Mouse (Mus musculus) hindlimb bud, embryonic 11.5 days (tissue): ENCODE measurements at regions not wholly inside any gene's neighbourhood (a gene's known extent, or its start where the extent isn't known, plus 50 kb on each side); places are given as distances from the start of the nearest gene placed in this dataset.

Source experiments
- DNase-seq: peaks from one replicate; pipeline ENCODE4 v3.0.0-alpha.2; 2012; ENCODE audit warnings: low read depth, low spot score; ENCODE audit errors: extremely low spot score

DNA sequence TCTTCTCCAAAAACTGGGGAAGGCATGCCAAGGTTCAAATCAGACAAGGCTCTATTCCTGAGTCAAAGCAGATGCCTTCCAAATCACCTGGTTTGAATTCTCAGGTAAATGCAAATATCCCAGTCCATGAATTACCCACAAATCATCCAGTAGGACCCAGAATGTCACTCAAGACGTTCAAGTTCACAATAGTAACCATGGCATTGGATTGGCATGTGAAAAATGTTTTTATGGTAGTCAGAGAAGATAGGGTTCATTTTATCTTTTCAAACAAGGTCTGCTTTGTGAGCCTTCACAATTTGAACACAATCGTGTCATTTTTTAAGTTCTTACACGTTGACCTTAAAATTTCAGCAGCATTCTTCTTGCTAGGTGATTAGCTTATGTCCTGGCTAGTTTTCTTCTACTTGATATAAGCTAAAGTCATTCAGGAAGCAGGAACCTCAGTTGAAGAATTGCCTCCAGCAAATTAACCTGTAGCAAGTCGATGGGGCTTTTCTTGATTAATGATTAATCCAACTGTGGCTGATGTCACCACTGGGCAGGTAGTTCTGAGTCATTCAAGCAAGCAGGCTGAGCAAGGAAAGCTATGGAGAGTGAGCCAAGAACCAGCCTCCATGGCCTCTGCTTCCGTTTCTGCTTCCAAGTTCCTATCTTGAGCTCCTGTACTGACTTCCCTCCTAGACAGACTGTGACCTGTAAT, 165.3 kb upstream of the Sox11 start:
- DNase-seq: no peak

DNA sequence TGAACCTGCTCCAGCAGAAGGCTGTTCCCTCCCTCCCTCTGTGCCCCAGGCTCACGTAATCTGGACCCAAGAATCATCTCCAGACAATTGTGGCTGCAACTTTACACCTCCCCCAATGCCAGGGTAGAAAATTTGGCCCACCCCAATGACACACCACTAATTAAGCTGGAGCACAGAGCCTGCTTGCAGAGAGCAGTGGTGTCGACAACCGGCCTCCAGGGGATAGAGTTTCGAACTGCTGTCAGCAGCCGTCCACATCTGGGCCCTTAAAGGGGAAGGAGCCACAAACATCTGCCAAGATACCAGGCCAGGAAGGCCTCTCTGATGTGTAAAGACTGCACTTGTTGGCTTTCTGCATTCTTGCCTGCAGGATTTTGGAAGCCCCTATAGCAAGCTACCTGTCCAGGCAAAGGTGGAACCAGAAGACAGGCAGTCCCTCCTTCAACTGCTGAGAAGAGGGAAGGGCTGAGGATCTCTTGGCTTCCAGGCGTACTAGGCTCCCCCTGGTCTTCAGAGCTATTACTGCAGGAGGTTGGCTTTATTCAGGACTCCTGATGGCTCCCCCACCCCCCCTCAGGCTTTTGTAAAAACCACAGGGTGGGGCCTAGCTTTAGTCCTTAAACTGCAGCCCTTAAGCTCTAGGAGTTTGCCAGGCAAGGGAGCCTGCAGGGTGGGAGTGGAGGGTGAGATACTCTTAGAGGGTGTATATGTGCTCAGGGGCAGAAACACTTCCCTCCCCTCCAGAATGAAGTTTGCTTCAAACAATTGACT, 160.5 kb upstream of the Sox11 start:
- DNase-seq: peak; percentile 26

DNA sequence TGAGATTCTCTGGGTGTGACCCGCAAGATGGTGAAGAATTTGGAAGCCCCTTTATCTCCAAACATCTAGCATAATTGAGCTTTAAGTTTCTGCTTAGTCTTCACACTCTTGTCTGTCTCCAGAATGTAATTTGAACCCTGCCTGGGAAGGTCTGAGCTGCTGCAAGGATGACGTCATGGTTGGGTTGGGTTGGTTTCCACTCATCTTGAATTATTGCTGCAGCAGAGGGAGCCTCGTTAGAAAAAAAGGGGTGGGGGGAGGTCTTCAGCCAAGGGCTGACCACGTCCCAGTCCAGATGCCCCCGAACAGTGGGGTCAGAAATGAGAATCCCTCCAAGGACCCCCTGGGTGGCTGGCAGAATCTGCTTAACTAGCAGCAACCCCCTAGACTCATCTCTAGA, 158.1 kb upstream of the Sox11 start:
- DNase-seq: no peak

DNA sequence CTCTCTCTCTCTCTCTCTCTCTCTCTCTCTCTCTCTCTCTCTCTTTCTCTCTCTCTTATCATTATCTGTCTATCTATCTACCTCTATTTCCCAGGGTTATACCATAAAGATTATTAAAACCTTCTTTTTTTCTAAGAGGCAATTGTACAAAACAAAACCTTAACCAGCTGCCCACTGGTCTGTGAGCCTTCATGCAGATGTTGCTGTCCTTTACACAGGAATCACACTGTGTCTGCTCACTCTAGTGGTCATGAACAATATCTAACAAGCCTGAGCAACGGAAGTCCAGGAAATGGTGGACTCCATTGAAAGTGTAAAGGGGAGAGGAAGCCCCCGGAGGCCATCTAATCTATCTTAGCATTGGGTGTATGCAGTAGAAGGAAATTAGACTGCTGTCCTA, 156.9 kb upstream of the Sox11 start:
- no peak for DNase-seq

DNA sequence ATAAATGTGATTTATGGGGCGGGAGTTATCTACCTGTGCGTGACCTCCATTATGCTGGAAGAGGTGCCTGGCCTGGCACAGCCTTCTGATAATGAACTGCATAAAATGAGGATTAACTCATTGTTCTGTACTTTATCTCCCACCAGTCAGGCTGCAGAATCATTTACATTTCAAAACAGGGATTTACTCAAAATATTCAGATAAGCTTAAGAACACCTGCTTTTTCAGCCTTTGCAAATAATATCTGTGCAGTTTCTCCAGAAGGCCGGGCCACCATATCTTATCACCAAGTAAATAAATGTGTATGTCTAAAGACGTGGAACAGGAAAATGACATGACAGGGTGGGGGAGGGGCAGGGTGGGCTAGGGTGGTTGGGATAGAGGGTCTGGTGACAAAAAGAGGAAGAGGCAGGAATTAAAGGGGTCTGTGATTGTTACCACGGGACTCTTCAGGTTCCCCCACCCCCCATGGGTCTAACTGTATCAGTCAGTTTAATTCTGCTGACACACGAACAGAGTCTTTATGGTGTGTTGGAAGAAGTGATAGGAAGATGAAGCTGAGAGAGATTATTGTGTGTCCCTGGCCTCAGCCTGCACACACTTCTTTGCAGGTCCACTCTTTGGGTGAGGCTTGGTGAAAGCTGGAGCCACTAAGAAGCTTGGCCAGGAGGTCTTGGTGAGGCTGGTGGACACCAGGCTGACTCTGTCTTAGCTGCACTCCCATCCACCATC, 154.6 kb upstream of the Sox11 start:
- DNase-seq: no peak

DNA sequence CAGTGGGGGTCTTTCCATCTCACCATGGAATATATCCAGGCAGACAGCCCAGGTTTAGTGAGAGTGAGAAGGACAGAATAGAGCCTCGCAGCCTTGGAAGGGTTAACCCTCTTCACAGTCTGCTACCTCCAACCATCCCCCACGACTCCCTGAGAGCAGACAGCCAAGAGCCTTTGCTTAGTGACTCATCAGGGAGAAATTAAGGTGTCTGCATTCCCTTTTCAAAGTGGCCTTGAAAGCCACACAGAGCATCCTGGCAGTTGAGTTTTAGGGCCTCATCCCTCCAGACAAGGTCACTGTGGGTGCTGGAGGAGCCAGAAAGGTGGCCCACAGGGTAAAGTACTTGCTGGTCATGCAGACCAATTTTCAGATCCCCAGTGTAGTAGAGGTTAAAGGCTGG, 149.9 kb upstream of the Sox11 start:
- no peak for DNase-seq

DNA sequence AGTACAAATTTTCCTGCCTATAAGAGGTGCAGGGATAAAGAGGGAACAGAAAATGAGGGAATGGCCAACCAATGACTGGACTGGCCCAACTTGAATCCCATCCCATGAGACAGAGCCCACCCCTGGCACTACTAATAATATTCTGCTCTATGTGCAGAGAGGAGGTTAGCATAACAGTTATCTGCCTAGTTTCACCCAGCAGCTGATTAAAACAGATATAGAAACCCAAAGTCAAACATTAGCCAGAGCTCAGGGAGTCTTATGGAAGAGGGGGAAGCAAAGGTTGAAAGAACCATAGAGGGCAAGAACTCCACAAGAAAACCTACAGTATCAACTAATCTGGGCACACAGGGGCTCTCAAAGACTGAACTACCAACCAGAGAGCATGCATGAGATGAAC, 138.9 kb upstream of the Sox11 start:
- DNase-seq: no peak

DNA sequence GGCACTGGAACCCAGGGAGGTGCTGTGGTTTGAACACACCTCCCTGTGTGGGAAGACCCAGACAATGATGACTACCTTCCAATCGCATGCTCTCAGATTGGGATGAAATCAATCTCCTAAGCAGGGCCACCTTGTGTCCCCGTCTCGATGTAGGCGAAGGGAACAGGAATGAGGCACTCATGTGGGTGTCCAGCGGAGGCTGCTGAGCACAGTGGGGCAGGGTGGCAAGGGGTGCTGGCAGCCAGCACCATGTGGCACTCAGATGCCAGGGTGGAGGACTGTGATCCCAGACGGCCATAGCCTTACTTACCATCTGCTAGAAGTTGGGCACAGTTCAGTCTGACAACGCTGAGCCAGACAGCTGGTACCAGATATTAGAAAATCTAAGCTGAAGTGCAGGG, 137.2 kb upstream of the Sox11 start:
- no peak for DNase-seq

DNA sequence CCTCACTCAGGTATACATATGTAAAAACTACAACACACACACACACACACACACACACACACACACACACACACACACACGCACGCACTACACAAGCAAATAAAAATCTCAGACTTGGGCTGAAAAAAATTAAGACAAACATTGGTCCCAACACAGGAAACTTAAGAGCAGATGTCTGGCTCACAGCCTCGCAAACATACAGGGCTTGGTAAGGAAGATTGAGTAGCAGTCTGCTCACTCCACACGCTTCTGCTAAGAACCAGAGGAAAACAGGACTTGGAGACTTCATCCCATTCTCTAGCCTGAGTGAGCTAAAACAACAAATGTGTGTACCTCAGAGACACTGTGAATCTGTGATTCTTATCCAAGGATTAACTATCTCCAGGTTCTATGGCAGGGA, 132.3 kb upstream of the Sox11 start:
- DNase-seq: no peak

DNA sequence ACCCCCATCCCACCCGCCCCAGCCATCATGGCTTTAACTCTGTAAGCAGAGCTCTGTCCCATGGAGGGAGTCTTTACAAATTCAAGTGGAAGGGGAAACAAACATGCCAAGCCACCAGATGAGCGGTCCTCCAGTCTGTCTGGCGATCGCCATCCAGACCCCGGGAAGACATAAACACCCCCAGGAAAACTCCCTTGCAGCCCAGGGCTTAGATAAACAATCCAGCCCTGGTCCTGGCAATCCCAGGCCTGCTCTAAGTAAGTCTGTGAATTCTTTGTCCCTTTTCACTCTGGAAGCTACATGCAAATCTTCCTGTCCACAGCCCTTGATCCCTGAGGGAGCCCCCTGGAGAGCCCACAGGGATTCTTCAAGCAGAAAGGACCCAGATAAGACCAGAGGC, 129.2 kb upstream of the Sox11 start:
- DNase-seq: no peak

DNA sequence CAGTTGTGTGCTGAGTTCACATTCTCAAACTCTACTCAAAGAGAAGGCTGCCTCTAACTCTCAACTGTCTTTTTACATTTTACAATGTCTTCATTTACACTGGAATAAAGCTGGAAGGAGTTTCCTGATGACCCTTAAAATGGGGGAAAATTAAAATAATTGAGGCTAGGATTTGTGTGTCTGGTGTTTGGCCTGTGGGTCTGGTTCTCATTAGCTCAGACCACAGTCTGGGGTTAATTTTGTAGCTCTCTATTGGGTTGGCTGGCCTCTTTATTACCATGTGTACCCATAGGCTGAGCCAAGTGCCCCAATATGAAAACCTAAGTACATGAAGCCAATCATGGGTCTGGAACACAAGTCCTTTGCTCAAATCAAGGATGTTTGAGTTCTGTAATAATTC, 128.0 kb upstream of the Sox11 start:
- DNase-seq: peak; percentile 87

DNA sequence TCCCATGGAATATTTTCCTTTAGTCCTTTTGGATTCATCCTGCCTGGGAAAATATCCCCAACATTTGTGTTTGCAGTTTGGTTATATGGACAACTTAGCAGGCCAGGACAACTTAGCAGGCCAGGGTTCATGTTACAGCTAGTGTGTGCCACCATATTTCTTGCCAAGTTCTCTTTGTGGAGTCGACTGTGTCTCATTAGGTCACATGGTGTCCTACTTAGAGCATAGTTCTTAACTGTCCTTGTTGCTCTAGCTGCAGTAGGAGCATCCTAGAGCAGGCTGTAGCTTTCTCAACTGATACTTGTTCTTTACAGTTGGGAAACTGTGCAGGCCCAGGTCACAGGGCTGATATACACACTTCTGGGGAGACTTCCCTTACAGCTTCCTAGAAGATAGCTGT, 126.4 kb upstream of the Sox11 start:
- DNase-seq: no peak

DNA sequence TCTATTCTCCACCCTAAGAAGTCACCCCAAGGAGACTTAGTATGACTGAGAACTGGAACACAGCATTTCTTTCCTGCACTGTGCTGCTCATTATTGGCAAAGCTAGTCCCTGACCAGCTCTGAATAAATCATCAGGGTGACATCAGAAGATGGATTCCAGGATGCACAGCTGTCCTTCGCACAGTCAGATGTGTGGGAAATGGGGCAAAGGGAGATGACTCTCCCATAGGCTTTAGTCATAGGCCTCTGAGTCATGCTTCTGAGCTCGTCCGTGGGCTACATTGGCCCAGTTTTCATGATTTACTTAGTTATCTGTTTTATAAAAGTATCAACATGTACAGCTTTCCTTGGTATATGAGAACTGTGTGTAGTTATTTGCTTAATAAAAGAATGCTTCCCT, 125.8 kb upstream of the Sox11 start:
- DNase-seq: no peak

DNA sequence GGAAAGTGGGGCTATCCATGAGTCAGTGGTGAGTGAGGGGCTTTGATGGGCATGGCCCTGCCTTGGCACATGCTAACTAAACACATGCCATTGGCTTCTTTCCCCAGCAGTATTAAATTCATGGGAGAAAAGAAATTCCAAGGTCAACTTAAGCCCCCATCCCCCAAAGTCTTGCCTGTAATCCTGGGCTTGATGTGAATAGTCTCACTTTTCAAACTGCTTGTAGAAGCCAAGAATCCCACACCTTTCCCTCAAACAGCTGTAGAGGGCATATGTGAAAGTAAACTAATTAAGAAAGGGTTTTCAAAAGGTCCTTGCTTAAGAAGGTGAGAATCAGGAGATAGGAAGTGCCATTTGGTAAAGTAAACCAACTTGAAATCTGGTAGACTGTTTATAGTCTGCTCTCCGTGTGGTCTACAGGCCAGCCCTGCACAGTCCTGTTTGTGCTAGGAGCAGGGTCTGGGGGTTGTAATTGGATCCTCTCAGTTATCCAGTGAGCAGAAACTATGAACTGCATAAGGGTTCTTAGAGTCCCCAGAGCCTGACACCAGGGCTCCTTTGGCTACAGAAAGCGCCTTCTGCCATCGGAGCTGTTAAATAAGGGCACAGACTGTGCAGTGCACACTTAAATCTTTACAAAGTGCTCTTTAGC, 123.3 kb upstream of the Sox11 start:
- DNase-seq: peak; percentile 82

DNA sequence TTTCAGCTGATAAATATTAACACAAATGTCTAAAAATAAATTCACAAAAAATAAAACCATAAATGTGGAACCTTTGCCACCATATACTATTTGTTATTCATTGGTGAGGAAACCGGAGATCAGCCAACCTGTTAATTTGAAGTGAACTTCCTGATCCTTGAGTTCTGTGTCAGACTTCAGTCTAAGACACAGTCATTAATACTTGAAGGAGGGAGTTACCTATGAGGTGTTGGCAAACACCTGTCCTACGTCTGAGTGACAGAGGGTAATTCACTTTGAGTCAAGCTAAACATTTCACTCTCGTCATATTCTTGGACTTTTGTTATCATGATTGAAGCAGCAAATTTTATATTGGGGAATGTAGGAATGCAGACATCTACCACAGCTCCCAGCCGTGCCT, 116.3 kb upstream of the Sox11 start:
- no peak for DNase-seq

DNA sequence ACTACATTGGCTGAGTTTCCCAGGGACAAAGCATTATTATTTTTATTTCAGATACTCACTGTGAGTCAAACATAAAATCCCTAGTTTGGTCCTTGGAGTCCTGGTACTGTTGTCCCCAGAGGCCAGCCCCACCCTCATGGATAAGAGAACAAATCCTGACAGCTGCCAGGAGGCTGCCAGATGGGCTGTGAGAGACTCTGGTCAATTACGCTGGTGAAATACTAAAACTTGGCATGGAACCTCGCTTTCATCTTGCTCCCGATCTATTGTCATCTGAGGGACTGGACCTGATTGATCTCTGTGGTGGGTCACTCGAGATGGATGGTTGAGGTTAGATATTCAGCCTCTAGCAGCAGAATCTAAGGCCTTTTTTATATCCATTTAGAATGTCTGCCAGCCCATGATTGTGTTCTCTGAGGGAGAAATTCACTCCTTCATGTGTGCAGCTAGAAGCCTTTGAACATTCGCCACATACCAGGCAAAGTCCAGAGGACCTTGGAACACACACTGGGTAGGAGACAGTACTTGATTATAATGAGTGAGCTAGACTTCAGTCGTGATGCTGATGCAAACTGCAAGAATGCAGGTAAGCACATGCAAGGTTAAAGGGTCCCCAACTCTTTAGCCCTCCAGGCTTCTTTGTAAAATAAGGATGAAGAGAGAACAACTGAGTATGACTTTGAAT, 95.4 kb upstream of the Sox11 start:
- no peak for DNase-seq

DNA sequence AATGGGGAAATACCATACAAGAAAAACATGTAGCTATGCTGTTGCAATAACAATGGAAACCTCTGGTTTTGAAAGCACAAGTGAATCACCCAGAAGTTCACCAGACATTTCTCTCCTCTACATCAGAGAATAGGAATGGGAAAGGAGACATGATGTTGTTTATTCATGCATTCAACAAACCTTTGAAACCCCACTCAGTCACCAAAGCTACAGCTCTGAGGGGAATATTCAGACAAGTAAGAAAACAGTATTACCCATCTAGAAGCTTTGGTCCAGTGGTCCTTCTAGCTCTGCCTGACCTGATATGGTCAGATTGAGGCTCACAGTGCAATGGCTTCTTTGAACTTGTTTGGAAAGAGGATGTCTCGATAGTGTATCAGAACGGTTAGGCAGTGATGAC, 89.0 kb upstream of the Sox11 start:
- DNase-seq: no peak

DNA sequence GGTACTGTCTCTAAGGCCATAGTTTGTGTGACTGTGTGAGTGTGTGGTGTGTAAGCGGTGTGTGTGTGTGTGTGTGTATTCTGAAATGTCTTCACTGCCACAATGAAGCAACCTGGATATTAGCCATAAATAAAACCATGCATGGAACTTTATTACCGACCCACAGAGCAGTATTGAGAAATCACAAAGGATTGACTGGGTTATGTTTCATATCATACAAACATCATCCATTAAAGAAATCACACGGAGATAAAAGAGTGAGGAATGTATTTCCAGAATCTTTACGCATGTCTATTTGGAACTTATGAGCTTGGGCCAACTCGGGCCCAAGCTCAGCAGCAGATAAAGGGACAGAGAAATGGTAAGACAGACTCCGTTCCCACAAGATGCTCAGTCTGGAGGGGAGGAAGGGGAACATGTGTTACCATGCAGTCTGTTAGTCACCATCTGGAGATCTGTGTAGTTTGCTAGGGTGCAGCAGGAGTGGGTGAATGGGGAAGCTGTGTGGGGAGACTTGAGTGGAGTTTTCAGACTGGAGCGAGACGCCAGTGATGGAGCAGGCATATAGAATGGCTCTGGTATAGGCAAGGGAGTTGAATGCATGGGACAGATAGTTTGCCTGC, 75.1 kb upstream of the Sox11 start:
- DNase-seq: no peak

DNA sequence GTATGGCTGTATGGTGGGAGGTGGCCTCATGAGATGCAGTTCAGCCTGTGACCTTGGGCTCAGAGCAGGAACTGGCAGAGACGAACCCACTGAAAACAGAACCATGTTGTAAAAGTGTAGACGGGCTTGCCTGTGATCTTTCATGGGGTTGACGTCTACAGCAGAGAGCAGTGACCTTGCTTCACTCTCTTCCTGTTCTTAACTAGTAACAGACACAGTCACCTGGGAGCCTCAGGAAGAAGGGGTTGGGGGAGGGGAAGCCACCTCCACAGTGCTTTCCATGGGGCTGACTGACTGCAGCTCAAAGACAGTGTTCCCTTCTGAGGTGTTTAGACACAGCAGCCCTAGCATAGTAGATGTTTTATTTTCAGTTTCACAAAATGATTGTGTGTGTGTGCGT, 68.2 kb upstream of the Sox11 start:
- DNase-seq: peak; percentile 69

DNA sequence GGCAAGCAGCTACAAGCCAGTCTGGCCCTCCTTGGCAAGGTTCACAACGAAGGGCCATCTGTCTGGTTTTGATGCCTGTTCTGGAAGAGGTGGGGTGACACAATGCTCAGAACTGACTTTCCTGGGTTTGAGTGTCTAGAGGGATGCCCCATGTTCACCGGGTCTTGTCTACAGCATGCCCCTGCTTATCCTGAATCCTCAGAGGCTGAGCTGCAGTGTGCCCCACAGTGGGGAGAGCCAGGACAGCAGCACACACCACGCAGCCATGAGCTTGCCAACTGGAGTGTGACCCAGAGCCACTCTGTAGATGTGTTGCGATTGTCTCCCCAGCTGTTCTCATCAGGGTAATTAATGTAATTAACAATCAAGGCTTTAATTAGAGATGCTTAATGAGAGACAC, 66.1 kb upstream of the Sox11 start:
- DNase-seq: no peak

DNA sequence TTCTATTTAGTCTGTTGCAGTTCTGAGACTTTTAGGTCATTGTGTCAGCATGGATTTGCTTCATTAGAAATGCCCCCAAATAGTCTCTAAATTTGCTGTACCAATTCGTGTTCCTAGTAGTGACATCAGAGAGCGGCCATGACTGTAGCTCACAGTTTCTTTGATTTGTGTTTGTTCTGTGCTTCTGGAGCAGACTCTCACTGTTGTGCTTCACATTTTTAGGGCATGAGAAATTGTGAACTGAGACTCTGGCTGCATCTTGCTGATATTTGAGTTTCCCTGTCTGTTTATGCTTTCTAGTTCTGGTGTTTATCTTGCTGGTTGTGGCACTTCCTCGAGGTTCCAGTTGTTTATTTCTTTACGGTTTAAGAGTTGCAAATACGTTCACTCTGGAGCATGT, 57.0 kb upstream of the Sox11 start:
- DNase-seq: no peak
